Mouse (Mus musculus): ENCODE data around the gene Irak1bp1. TPM values are rescaled to one million over a fixed set of nuclear protein-coding genes. Genes with fewer than 3 reads are reported as not detected.
A peak's percentile ranks its signal among the peaks of the same experiment; 100 is the strongest.

The Irak1bp1 gene
- 26.7 and 27.8 TPM in 2 replicates for polyA plus RNA-seq (2016; fragmentation: Nextera tagmentation; extraction: Ambion mirVana)

GRCm38 (mm10) chr9:82829007-82829689 lies at the start of gene Irak1bp1:
TSS of gene Irak1bp1 (plus strand) at chr9:82829540.
- H3K27ac ChIP-seq, result peak within 1 kb of the TSS; percentile 94
- H3K9ac ChIP-seq (replicated peaks), result peak within 1 kb of the TSS; percentile 86
- no peaks in the 10 kb centered on the region for H3K27me3 ChIP-seq
- H3K4me3 ChIP-seq (replicated peaks), result peak within 1 kb of the TSS; percentile 72
- WGBS, result 14% methylated on average over 20 of the region's 20 CpGs
- H3K36me3 ChIP-seq, result peaks cover 6% of the 10 kb centered on the region; the same call in 1 of the 2 replicates
- peak within 1 kb of the TSS; percentile 59 for H3K4me2 ChIP-seq
- no peaks in the 10 kb centered on the region for H3K9me3 ChIP-seq
- peak; percentile 4; the same call in 1 of the 2 replicates for ATAC-seq (ENCODE audit: insufficient number of reproducible peaks, insufficient read depth, low FRiP score, low TSS enrichment, low read depth)
- peaks cover 11% of the 10 kb centered on the region for H3K4me1 ChIP-seq (replicated peaks)

GRCm38 (mm10) chr9:82788375-82788774 lies 41.0 kb upstream of the Irak1bp1 start:
- Histone ChIP-seq H3K27ac (no peak overlapping the region), H3K4me2 (no peak overlapping the region), H3K27me3 (no peaks in the 10 kb centered on the region), H3K36me3 (no peaks in the 10 kb centered on the region), H3K4me1 (replicated peaks) (no peaks in the 10 kb centered on the region), H3K9me3 (no peaks in the 10 kb centered on the region), H3K9ac (replicated peaks) (no peak overlapping the region), H3K4me3 (replicated peaks) (no peak overlapping the region)
- ATAC-seq (ENCODE audit: insufficient number of reproducible peaks, insufficient read depth, low FRiP score, low TSS enrichment, low read depth), result no peak
- whole genome bisulfite sequencing, result 83% methylated on average over 9 of the region's 9 CpGs

DNA sequence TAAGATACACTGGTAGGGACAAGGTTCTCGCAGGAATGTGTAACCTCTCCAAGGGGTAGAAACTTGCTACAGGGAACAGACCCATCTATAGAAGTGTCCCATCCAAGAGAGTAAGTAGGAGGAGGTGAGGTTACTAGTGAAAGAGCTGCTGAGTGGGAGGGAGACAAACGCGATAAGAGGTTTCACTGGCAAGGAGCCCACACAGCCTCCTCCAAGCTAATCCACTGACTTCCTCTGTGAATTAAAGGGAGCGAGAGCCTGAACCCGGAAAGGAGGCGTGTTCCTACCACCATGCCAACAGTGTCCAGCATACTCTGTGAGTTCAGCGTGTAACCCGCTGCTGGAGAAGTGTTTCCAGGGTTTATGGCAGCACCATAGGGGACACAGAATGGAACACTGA lies 29.0 kb upstream of the Irak1bp1 start:
- WGBS, result 88% methylated on average over 8 of the region's 8 CpGs
- H3K4me3 ChIP-seq (replicated peaks), result no peak overlapping the region
- no peaks in the 10 kb centered on the region for H3K27me3 ChIP-seq
- H3K27ac ChIP-seq, result no peak overlapping the region
- no peaks in the 10 kb centered on the region for H3K4me1 ChIP-seq (replicated peaks)
- H3K9me3 ChIP-seq, result no peaks in the 10 kb centered on the region
- H3K36me3 ChIP-seq, result no peaks in the 10 kb centered on the region
- H3K9ac ChIP-seq (replicated peaks), result no peak overlapping the region
- H3K4me2 ChIP-seq, result no peak overlapping the region
- ATAC-seq (ENCODE audit: insufficient number of reproducible peaks, insufficient read depth, low FRiP score, low TSS enrichment, low read depth), result no peak

DNA sequence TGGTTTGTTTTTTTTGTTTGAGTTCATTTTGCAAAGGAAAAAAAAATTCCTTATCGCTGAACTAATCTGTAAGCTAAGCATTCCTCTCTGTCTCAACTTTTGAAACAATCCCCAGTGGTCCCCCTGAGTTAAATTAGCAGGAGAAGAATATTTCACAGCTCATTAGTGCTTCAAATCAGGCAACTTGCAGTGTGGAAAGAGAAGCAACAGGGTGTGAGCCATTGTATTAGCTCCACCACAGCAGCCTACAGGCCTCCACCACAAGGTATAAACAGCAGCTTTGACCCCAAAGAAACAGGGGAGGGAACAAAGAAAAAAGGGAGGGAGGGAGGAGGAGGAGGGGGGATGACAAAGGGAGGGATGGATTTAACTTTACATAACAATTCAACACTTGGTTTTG lies 22.2 kb upstream of the Irak1bp1 start:
- ATAC-seq (ENCODE audit: insufficient number of reproducible peaks, insufficient read depth, low FRiP score, low TSS enrichment, low read depth), result no peak
- Histone ChIP-seq H3K27ac (no peak overlapping the region), H3K4me3 (replicated peaks) (no peak overlapping the region), H3K9ac (replicated peaks) (no peak overlapping the region), H3K36me3 (no peaks in the 10 kb centered on the region), H3K27me3 (no peaks in the 10 kb centered on the region), H3K4me2 (no peak overlapping the region), H3K9me3 (no peaks in the 10 kb centered on the region), H3K4me1 (replicated peaks) (no peaks in the 10 kb centered on the region)
- 32% methylated on average over 1 of the region's 1 CpGs for WGBS

GRCm38 (mm10) chr9:82807635-82808034 lies 21.7 kb upstream of the Irak1bp1 start:
- Histone ChIP-seq H3K4me2 (no peak overlapping the region), H3K9ac (replicated peaks) (no peak overlapping the region), H3K4me3 (replicated peaks) (no peak overlapping the region), H3K4me1 (replicated peaks) (no peaks in the 10 kb centered on the region), H3K27me3 (no peaks in the 10 kb centered on the region), H3K27ac (no peak overlapping the region), H3K36me3 (no peaks in the 10 kb centered on the region), H3K9me3 (no peaks in the 10 kb centered on the region)
- WGBS, result 60% methylated on average over 5 of the region's 5 CpGs
- no peak for ATAC-seq (ENCODE audit: insufficient number of reproducible peaks, insufficient read depth, low FRiP score, low TSS enrichment, low read depth)

- H3K9ac ChIP-seq (replicated peaks), result no peak overlapping the region
- 81% methylated on average over 12 of the region's 12 CpGs for WGBS
- H3K4me1 ChIP-seq (replicated peaks), result no peaks in the 10 kb centered on the region
- H3K36me3 ChIP-seq, result no peaks in the 10 kb centered on the region
- H3K4me3 ChIP-seq (replicated peaks), result no peak overlapping the region
- H3K4me2 ChIP-seq, result no peak overlapping the region
- ATAC-seq (ENCODE audit: insufficient number of reproducible peaks, insufficient read depth, low FRiP score, low TSS enrichment, low read depth), result no peak
- H3K27ac ChIP-seq, result no peak overlapping the region
- H3K27me3 ChIP-seq, result no peaks in the 10 kb centered on the region
- H3K9me3 ChIP-seq, result no peaks in the 10 kb centered on the region
These were observed 17.0 kb upstream of the Irak1bp1 start for GRCm38 (mm10) chr9:82812172-82812963.

DNA sequence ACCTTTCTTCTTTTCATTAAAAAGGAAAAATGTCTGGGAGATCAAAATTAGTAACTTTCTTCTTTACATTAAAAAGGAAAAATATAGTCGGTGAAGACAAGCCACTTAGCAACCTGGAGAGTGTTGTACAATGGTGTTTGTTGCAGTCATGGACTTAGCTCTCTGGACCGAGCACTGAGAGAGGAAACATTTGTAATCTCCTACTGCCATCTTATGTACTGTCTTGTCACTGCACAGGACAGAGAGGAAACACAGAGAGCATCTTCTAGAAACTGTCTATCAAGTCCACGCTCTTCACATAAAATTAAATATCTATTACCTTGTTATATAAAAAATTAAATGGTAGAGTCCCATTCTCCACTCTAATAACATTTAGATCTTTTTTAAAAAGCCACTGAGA lies 14.8 kb upstream of the Irak1bp1 start:
- no peaks in the 10 kb centered on the region for H3K4me1 ChIP-seq (replicated peaks)
- no peak overlapping the region for H3K27ac ChIP-seq
- no peaks in the 10 kb centered on the region for H3K27me3 ChIP-seq
- no peak overlapping the region for H3K4me3 ChIP-seq (replicated peaks)
- 73% methylated on average over 3 of the region's 3 CpGs for WGBS
- no peaks in the 10 kb centered on the region for H3K9me3 ChIP-seq
- H3K36me3 ChIP-seq, result no peaks in the 10 kb centered on the region
- no peak overlapping the region for H3K9ac ChIP-seq (replicated peaks)
- no peak for ATAC-seq (ENCODE audit: insufficient number of reproducible peaks, insufficient read depth, low FRiP score, low TSS enrichment, low read depth)
- no peak overlapping the region for H3K4me2 ChIP-seq

GRCm38 (mm10) chr9:82815257-82815785 lies 14.0 kb upstream of the Irak1bp1 start:
- Histone ChIP-seq H3K4me1 (replicated peaks) (no peaks in the 10 kb centered on the region), H3K36me3 (no peaks in the 10 kb centered on the region), H3K4me3 (replicated peaks) (no peak overlapping the region), H3K4me2 (no peak overlapping the region), H3K9me3 (no peaks in the 10 kb centered on the region), H3K27ac (no peak overlapping the region), H3K9ac (replicated peaks) (no peak overlapping the region), H3K27me3 (no peaks in the 10 kb centered on the region)
- ATAC-seq (ENCODE audit: insufficient number of reproducible peaks, insufficient read depth, low FRiP score, low TSS enrichment, low read depth), result no peak

- H3K36me3 ChIP-seq, result no peaks in the 10 kb centered on the region
- H3K9ac ChIP-seq (replicated peaks), result no peak overlapping the region
- H3K27me3 ChIP-seq, result no peaks in the 10 kb centered on the region
- WGBS, result 97% methylated on average over 6 of the region's 6 CpGs
- no peak overlapping the region for H3K4me3 ChIP-seq (replicated peaks)
- H3K27ac ChIP-seq, result no peak overlapping the region
- ATAC-seq (ENCODE audit: insufficient number of reproducible peaks, insufficient read depth, low FRiP score, low TSS enrichment, low read depth), result no peak
- H3K4me1 ChIP-seq (replicated peaks), result peaks cover 11% of the 10 kb centered on the region
- H3K4me2 ChIP-seq, result no peak overlapping the region
- H3K9me3 ChIP-seq, result no peaks in the 10 kb centered on the region
These were observed 2.9 kb upstream of the Irak1bp1 start for GRCm38 (mm10) chr9:82826426-82826825.

DNA sequence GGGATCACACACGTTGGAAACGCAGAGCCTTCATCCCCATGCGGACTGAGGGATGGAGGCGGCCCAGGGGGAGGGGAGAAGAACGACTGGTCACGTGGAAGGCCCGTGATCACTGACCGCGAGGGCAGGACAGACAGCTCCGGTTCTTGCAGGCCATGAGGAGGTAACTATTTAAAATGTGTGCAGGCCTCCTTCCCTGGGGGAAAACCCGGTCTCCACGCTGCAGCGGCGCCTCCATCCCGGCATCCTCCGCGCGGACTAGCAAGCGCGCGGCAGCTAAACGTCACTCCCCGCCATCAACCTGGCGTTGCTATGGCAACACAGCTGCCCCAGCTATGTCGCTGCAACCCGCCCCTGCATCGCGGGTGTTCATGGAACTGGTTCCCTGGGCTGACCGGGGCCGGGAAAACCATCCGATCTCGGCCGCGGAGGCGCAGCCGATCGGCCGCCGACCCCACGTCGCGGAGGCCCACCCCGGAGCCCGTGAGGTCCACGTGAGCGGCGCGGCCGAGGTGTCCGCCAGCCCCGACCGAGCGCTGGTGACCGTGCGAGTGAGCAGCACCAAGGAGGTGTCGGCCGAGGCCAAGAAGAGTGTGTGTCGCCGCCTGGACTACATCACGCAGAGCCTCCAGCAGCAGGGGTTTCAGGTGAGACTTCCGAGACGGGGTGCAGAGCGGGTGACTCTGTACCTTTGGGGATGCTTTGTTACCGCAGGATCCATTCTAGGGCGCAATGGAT lies 522 bp downstream of the Irak1bp1 start:
- Histone ChIP-seq H3K4me1 (replicated peaks) (peaks cover 11% of the 10 kb centered on the region; the same call in 1 of the 2 replicates), H3K36me3 (peaks cover 6% of the 10 kb centered on the region; the same call in 1 of the 2 replicates), H3K4me3 (replicated peaks) (peak overlapping the region; percentile 72), H3K27me3 (no peaks in the 10 kb centered on the region), H3K9me3 (no peaks in the 10 kb centered on the region), H3K27ac (peak overlapping the region; percentile 94), H3K4me2 (peak overlapping the region; percentile 59), H3K9ac (replicated peaks) (peak overlapping the region; percentile 86)
- peak; percentile 94 for ATAC-seq (ENCODE audit: insufficient number of reproducible peaks, insufficient read depth, low FRiP score, low TSS enrichment, low read depth)
- WGBS, result under 1% methylated on average over 65 of the region's 65 CpGs

DNA sequence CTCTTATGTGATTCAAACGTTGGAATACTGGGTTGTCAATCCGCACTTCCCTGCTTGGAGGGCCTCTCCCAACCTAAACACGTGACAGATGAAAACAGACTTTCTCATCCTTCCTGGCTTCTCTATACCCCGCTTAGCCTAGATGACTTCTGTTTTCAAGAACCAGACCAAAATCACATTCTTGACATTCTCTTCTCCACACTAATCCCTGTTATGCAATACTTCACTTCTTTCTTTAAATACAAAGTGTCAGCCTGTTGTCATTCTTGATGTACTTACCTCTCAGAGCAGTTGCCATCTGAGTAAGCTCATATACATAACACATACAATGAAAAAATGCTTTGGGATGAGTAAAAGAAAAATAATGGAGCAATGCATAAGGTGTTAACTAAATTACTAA lies 2.6 kb downstream of the Irak1bp1 start:
- H3K27ac ChIP-seq, result no peak overlapping the region
- no peaks in the 10 kb centered on the region for H3K27me3 ChIP-seq
- H3K9me3 ChIP-seq, result no peaks in the 10 kb centered on the region
- H3K4me1 ChIP-seq (replicated peaks), result peaks cover 21% of the 10 kb centered on the region
- H3K9ac ChIP-seq (replicated peaks), result no peak overlapping the region
- WGBS, result 74% methylated on average over 4 of the region's 4 CpGs
- peaks cover 6% of the 10 kb centered on the region; the same call in 1 of the 2 replicates for H3K36me3 ChIP-seq
- no peak for ATAC-seq (ENCODE audit: insufficient number of reproducible peaks, insufficient read depth, low FRiP score, low TSS enrichment, low read depth)
- H3K4me3 ChIP-seq (replicated peaks), result no peak overlapping the region
- no peak overlapping the region for H3K4me2 ChIP-seq
